Mouse (Mus musculus): ENCODE results near the gene Calml4. TPM values are rescaled to one million over a fixed set of nuclear protein-coding genes. Genes with fewer than 3 reads are reported as not detected.

Calml4 gene
- polyA plus RNA-seq, 1 experiment, result 160 TPM

- 86% methylated on average over 7 of the region's 7 CpGs for WGBS
- no peak for DNase-seq (ENCODE audit: low read depth, low spot score)
Observed at GRCm38 (mm10) chr9:62876966-62877616, 19.2 kb downstream of the Calml4 start.

- 77% methylated on average over 2 of the region's 2 CpGs for WGBS
- DNase-seq (ENCODE audit: low read depth, low spot score), result no peak
Observed at GRCm38 (mm10) chr9:62877825-62878224, 19.9 kb downstream of the Calml4 start.

GRCm38 (mm10) chr9:62881871-62882270, 24.0 kb downstream of the Calml4 start:
- WGBS, result 66% methylated on average over 12 of the region's 12 CpGs
- DNase-seq (ENCODE audit: low read depth, low spot score), result no peak

DNA sequence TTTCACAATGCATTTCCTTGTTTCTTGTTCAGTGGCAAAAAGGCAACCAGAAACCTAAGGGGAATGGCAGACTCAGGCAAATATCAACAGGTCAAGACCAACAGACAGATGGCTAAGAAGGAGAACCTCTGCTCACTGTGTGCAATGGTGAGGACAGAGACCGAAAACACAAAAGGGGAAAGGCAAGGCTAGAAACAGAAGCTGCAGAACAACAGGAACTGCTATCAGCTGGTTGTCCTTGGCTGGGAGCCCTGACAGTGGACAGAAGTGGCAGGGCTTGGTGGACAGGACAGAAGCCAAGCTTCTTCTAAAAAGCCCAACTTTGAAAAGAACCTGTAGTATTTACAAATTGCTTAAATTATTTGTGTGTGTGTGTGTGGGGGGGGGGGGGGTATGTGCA, 36.6 kb downstream of the Calml4 start:
- DNase-seq (ENCODE audit: low read depth, low spot score), result no peak
- 76% methylated on average over 1 of the region's 1 CpGs for WGBS

DNA sequence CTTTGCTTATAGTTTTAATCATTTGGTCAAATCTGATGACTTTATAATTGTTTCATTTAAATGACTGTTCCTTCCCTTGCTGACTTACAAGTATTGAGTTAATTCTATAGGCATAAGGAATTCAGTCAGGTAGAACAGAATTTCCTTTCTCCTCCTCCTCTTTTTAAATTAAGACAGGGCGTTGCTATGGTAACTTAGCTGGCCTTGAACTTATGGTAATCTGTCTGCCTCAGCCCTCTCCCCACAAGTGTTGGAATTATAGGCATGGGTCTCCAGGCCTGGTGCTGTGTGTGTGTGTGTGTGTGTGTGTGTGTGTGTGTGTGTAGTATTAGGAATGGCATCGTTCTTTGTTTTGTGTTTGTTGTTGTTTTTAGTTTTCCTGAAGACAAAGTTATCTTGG, 43.9 kb downstream of the Calml4 start:
- 91% methylated on average over 2 of the region's 2 CpGs for WGBS
- DNase-seq (ENCODE audit: low read depth, low spot score), result no peak

- DNase-seq (ENCODE audit: low read depth, low spot score), result no peak
- WGBS, result 97% methylated on average over 2 of the region's 2 CpGs
Observed at GRCm38 (mm10) chr9:62903841-62904240, 46.0 kb downstream of the Calml4 start.

DNA sequence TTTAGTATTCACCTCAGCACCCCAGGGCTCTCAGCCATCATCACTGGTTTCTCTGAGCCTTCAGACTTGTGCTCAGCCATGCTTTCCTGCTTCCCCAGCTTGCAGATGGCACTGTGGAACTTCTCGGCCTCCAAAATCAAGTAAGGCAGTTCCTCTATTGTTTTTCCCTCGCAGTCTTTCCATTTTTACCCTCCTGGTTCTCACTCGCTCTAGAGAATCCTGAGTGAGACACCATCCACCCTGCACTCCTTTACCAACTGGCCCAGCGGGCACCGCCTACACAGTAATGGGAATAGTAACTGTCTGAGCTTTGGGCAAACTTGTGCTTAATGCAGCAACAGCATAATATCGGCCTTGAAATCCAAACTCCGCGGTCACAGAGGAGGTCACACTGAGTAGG, 47.2 kb downstream of the Calml4 start:
- WGBS, result 95% methylated on average over 8 of the region's 8 CpGs

DNA sequence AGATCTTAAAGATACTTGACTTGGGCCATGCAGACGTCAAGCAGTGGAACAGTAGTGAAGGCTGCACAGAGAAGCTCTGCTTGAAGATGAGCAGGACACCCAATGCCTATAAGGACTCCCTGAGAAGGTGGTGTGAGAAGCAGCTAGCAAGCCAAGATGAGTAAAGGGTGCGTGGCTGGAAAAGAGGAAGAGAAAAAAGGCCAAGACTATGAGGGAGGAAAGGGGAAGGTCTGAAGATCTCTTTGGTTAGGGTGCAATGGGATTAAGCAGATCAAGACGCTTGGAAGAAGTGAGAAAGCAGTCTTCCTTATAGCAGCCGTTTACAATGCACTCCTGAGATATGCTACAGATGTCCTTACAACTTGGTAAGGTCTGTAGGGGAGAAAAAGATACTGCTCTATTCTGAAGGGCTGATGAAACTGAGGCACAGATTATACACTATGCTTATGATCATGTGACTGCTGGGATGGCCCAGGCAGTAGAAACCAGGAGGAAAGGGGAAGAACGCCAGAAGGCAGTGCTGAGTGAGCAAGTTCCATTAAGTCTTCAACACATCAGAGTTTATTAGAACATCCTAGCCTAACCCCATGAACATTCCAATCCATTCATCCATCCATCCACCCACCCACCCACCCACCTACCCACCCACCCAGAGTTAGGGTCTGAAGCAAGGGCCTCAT, 55.6 kb downstream of the Calml4 start:
- DNase-seq (ENCODE audit: low read depth, low spot score), result no peak
- WGBS, result 77% methylated on average over 5 of the region's 5 CpGs

More for the DNA sequence above, 47.2 kb downstream of the Calml4 start:
- DNase-seq (ENCODE audit: low read depth, low spot score), result no peak

GRCm38 (mm10) chr9:62917059-62917458, 59.2 kb downstream of the Calml4 start:
- 98% methylated on average over 1 of the region's 1 CpGs for WGBS
- DNase-seq (ENCODE audit: low read depth, low spot score), result no peak

- no peak for DNase-seq (ENCODE audit: low read depth, low spot score)
- 74% methylated on average over 2 of the region's 2 CpGs for whole genome bisulfite sequencing
Observed at GRCm38 (mm10) chr9:62920877-62921276, 63.0 kb downstream of the Calml4 start.

DNA sequence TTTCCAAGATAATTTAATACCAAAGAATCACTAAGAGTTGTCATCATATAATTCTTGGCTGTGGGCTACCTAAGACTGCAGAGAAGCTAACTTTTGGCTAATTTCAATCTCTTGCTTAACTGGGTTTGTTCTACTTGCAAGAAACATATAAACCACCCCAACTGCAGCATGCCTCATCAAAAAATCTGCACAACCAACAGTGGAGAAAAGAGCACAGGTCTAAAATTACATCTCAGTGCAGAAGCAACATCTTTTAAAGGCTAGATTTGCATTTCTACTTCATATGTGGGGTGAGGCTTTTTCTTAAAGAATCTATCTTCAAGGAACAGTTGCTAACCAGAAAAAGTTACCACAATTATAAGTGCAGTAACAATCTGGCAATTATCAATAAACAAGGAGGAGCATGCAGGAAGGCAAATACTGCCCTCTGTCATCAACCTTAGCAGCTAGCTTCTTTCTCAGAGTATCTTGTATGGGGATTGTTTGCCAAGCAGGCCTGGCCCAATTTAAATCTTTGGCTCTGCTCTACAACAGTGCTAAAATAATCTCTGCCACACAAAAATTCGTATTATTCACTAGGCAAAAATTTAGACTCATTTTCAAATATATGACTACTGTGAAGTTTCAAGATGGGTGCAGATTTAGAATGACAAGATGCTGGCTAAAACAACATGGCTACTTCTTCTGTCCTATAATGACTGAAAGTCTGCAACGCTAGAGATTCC, 67.2 kb downstream of the Calml4 start:
- DNase-seq (ENCODE audit: low read depth, low spot score), result no peak
- 57% methylated on average over 2 of the region's 2 CpGs for WGBS

Other genes with a start within 250 kb of the Calml4 start
- 2.2 and 4.0 TPM in 2 replicates for gene Itga11, start 180.3 kb upstream of the Calml4 start, polyA plus RNA-seq (2012; rRNA removed)
- gene Fem1b, start 46.1 kb upstream of the Calml4 start, polyA plus RNA-seq (2012; rRNA removed), result 5.7 and 7.8 TPM in 2 replicates
- gene Cln6, start 19.3 kb upstream of the Calml4 start, polyA plus RNA-seq (2012; rRNA removed), result 47.8 and 51.3 TPM in 2 replicates
- gene Pias1, start 129.8 kb downstream of the Calml4 start, polyA plus RNA-seq (2012; rRNA removed), result 8.6 and 18.6 TPM in 2 replicates

Data from large intestine, adult 2 months (tissue).